Mouse (Mus musculus) adipose tissue, adult 10 weeks (tissue): Measurements from ENCODE around the gene Psrc1. TPM values are rescaled to one million over a fixed set of nuclear protein-coding genes. Genes with fewer than 3 reads are reported as not detected.

Experiments
- polyA plus RNA-seq: library from polyadenylated mRNA; stranded (reverse); fragments of 350-450 nt; fragmentation: Illumina TruSeq; extraction: RNeasy Lipid Tissue Mini Kit (QIAGEN cat#74804); gene quantifications from one replicate; pipeline ENCODE4 v1.2.3, GENCODE M21; 2014; ENCODE audit warnings: low read depth, low replicate concordance

The Psrc1 gene
- 1.3 TPM for polyA plus RNA-seq

DNA sequence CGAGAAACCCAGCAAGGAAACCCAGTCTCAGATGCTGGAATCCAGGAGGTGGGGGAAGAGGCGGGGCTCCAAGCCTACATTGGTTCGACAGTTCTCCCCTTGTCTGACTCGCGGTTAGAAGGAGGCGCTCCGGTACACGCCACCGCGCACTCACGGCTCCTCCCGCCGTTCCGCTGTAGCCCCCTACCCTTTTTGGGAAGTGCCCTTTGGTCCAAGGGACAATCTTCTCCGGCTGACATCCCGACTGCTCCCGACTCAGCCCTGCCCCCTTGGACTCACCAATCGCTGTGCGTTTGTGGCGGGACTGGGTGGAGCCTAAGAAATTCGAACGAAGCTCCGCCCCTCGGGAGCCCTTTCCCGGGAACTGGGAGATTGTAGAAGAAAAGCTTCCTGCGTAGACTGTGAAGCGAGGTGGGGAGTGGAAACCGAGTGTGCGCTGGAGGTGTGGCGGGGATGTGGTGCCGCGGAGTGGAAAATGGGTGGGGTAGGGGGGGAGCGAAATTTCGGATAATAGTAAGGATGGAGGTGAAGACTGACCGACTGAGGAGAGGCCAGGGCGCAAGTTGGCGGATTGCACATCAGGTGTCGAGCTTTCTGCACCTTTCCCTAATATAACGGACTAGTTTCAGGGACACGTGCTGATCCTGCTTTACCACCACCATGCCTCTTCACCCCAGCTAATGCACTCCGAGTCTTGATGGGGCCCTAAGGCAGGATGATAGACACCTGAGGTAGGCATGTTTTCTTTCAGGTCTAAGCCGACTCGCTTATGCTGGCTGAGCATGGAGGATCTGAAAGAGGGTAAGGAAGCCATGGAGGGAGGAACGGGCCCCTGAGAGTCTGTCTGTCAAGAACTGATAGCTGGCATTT, at the start of gene Psrc1:
Gene Psrc1 (plus strand): TSS at position 355 of the 870 bp plus-strand sequence.

DNA sequence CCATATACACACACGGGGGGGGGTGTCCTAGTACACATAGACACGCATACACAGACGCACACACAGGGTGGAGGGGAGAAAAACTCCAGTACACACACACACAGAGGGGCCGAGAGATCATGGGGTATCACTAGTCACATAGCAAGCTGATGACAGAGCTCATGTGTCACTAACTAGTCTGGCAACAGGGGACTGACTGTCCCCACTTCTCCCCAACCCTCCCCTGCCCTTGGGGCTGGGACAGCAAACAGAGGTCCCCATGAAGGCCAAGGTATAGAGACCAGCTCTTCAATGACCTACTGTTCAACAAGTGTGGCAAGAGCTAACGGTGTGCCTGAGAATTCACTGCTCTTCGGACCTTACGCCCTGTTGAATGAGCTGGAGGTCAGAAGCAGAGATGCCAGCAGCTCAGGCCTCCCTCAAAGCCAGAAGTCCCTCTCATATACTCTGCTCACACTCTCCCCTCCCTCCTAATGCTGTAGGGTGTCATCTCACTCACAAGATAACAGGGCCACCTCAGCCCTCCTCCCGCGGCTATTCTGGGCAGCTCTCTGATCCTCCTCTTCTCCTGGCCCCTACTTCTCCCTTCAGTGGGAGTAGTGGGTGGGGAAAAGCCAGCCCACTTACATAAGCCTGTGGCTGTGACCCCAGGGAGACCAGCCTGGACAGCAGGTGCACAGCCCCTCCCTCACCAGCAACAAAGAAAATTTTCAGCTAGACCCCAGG, 19.2 kb upstream of the Psrc1 start, which contains the start of gene Mybphl:
Gene Mybphl (plus strand): TSS at position 642 of the 726 bp plus-strand sequence.

DNA sequence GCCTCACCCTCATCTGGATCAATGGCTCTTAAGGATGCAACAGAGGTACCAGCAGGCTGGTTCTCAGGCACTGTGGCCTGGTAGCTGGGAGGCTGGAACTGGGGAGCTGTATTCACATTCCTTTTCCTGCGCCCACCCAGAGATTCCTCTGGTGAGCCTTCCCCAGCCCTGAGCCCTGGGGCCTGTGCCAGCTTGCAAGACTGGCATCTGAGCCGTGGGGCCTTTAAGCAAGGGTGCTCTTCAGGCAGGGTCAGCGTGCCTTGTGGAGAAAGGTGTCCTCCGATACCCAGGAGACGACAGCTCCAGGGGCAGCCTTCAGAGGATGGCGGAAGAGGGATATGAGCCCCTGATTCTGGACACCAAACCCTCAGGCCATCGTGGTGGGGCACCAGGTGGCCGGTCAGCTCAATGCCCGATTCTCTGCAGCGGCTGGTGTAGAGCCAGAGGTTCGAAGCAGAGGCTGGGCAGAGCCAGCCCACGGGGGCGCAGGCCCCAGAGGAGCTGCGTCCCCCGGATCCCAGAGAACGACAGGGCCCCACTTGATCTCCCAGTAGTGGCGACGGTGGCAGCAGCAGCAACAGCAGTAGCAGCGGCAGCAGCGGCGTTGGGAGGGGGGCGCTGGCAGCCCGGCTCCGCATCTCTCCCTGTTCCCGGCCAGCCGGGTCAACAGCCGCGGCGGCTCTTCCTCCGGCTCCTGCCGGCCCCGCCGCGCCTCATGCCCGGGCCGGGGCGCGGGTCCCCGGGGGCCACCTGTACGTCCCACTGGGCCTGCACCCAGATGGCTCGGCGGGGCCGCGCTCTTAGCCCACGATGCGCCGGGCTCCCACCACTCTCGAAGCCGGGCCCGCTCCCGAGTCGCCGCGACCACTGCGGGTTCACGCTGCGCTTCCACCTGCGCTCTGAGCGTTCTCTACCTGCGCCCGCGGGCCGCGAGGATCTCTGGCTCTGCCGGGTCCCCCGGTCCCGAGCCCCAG, 31.5 kb downstream of the Psrc1 start, which contains the start of gene Celsr2:
Gene Celsr2 (minus strand): TSS at position 696 of the 974 bp plus-strand sequence.

Other genes starting within 250 kb of the Psrc1 start
- 87.4 TPM for gene Gnai3, start 237.7 kb upstream of the Psrc1 start, polyA plus RNA-seq
- not detected for gene Gpr61, start 229.0 kb upstream of the Psrc1 start, polyA plus RNA-seq
- gene Amigo1, start 197.5 kb upstream of the Psrc1 start, polyA plus RNA-seq = 8.0 TPM
- gene Cyb561d1, start 182.6 kb upstream of the Psrc1 start, polyA plus RNA-seq = 10.6 TPM
- 7.0 TPM for gene Atxn7l2, start 172.9 kb upstream of the Psrc1 start, polyA plus RNA-seq
- gene Sypl2, start 157.2 kb upstream of the Psrc1 start, polyA plus RNA-seq = 2.5 TPM
- gene Psma5, start 126.9 kb upstream of the Psrc1 start, polyA plus RNA-seq = 108 TPM
- 317 TPM for gene Sort1, start 99.8 kb upstream of the Psrc1 start, polyA plus RNA-seq
- not detected for gene Mybphl, start 18.9 kb upstream of the Psrc1 start, polyA plus RNA-seq
- gene Celsr2, start 31.7 kb downstream of the Psrc1 start, polyA plus RNA-seq = 20.4 TPM
- gene Sars, start 61.4 kb downstream of the Psrc1 start, polyA plus RNA-seq = 113 TPM
- gene 1700013F07Rik, start 150.3 kb downstream of the Psrc1 start, polyA plus RNA-seq = 10.9 TPM
- gene 5330417C22Rik, start 152.7 kb downstream of the Psrc1 start, polyA plus RNA-seq = 2.5 TPM
- gene Tmem167b, start 178.6 kb downstream of the Psrc1 start, polyA plus RNA-seq = 51.1 TPM
- 30.4 TPM for gene Taf13, start 187.9 kb downstream of the Psrc1 start, polyA plus RNA-seq
- 14.8 TPM for gene Wdr47, start 207.4 kb downstream of the Psrc1 start, polyA plus RNA-seq